Mouse (Mus musculus): Measurements from ENCODE around the gene Flvcr1.

GRCm38 (mm10) chr1:191041352-191041751, 15.4 kb upstream of the Flvcr1 start:
- TF ChIP-seq GATA1 (IDR thresholded peaks at IDR 0.05; ENCODE audit: borderline replicate concordance, low read length) (no peak), FLI1 (IDR thresholded peaks at IDR 0.05; ENCODE audit: low read length) (no peak)
